Mouse (Mus musculus): Measurements from ENCODE around the gene Vps45.

GRCm38 (mm10) chr3:96038851-96039250 is 19.4 kb downstream of the Vps45 start:
- TF ChIP-seq CTCF (IDR thresholded peaks at IDR 0.05; ENCODE audit: low read depth): no peak
- TF ChIP-seq EP300 (IDR thresholded peaks at IDR 0.05; ENCODE audit: low read depth): no peak
